Mouse (Mus musculus) layer of hippocampus, adult 2 months (tissue): ENCODE measurements around the gene Prr7. TPM values are rescaled to one million over a fixed set of nuclear protein-coding genes. Genes with fewer than 3 reads are reported as not detected.
A peak's percentile ranks its signal among the peaks of the same experiment; 100 is the strongest.

Experiments used
- DNase-seq, 2 experiments: peaks; one replicate each; pipeline ENCODE4 v3.0.0; 2022; ENCODE audit warnings: low spot score in 2 of 2
- H3K27ac ChIP-seq: fragments of 200-600 bp; 2 replicates; pipeline ENCODE4 v1.8.1; 2022
- H3K4me3 ChIP-seq: fragments of 200-600 bp; 2 replicates; pipeline ENCODE4 v1.8.1; 2022; ENCODE audit warnings: mild to moderate bottlenecking
- CTCF ChIP-seq: fragments of 200-600 bp; conservative IDR thresholded peaks from 2 replicates; pipeline ENCODE4 v1.8.1; 2022; ENCODE audit warnings: antibody characterized with exemption, mild to moderate bottlenecking, moderate library complexity
- total RNA-seq, 2 experiments: library from RNA; stranded (reverse); gene quantifications; 2 replicates each; pipeline ENCODE4 v1.2.3; 2021

Prr7 gene
- total RNA-seq, 2 experiments from 2014 or later, result 83.0 to 84.5 TPM

DNA sequence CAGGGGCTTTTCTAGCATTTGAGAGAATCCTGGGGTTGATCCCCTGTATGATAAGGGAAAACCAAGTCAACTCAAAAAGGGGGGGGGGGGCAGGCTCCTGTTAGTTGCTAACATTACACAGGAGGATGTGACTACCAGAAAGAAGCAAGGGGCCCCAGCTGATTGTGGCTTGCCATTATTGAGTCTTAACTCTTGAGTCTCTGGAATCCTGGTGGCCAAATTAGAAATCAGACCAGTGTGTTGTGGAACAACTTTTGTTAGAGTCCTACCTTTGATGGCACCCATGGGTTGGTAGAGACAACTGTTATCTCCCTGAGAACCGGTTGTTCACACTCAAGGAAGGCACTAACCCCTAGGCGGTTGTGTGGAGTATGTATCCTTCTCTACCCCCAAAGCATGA, 1.1 kb upstream of the Prr7 start:
- H3K4me3 ChIP-seq, result no peak overlapping the region
- TF ChIP-seq CTCF, result no peak
- peak overlapping the region; percentile 99; the same call in 1 of the 2 replicates for H3K27ac ChIP-seq
- no peak for DNase-seq

DNA sequence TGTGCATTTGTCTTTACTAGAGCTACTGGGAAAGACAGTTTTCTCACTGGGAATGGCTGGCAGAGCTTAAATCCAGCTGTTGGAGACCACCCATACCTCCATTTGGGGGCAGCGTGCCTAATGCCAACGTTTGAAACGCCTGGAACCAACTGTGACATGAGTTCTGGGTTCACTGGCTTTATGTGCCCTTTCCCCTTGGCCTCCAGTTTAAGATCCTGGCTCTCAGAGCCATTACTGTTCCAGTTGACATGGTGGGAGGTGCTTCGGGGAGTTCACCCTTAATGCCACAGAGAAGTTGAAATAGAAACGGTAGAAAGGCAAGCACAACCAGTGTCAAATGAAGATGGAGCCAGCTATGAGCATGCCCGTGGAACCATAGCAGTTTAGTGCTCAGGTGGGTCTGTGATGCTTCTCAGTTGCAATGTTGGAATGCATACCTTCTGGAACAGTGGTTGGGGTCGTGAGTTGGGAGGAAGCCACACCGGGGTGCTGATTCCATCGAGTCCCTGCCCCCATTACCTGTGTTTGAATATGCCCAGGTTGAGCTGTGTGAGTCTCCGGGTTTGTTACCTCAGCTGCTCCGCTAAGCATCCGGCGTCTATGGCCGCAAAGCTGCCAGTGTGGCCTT, 554 bp upstream of the Prr7 start:
- no peak for DNase-seq
- no peak for TF ChIP-seq CTCF
- Histone ChIP-seq H3K27ac (peak overlapping the region; percentile 99), H3K4me3 (peak overlapping the region; percentile 96)

GRCm38 (mm10) chr13:55465184-55465583, 1.1 kb downstream of the Prr7 start:
- no peak for TF ChIP-seq CTCF
- H3K4me3 ChIP-seq, result peak overlapping the region; percentile 96
- peak overlapping the region; percentile 99 for H3K27ac ChIP-seq
- peak in 1 of 2 experiments; percentile 43 for DNase-seq

DNA sequence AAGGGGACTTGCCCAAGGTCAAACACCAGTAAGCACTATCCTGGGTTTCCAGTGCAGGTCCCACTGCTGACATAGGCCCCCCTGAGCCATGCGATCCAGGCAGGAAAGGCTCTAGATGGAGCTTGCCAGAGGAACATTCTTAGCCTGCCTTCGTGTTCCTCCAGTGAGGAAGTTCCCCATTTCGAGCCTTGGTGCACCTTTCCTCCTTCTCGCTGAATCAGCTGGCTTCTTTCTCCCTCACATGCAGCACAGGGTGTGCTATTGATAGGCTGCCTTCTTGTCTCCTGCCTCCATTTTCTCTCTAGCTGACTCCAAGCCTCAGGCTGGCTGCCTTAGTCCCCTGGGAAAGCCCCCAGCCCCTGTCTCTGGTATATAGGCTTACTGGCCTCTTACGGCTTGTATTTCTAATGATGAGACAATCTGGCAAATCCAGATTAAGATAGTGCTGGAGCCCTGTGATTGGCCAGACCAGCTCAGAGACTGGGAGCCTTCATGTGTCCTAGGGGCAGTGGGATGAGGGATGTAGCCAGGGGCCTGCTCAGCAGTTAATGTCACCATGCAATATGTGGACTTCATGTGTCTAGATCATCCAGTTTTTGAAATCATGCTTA, 1.9 kb downstream of the Prr7 start:
- peak overlapping the region; percentile 99 for H3K27ac ChIP-seq
- H3K4me3 ChIP-seq, result peak overlapping the region; percentile 96
- no peak for DNase-seq
- no peak for TF ChIP-seq CTCF

- no peak overlapping the region; the same call in 1 of the 2 replicates for H3K4me3 ChIP-seq
- peak; percentile 69 for TF ChIP-seq CTCF
- peak overlapping the region; percentile 99 for H3K27ac ChIP-seq
- peak in 1 of 2 experiments; percentile 42 for DNase-seq
Observed at GRCm38 (mm10) chr13:55468851-55469560, 4.9 kb downstream of the Prr7 start.

- DNase-seq, result peak; percentile 81 to 85
- TF ChIP-seq CTCF, result no peak
- H3K27ac ChIP-seq, result peak overlapping the region; percentile 99
- peak overlapping the region; percentile 65 for H3K4me3 ChIP-seq
Observed at GRCm38 (mm10) chr13:55470372-55470771, 6.3 kb downstream of the Prr7 start.

DNA sequence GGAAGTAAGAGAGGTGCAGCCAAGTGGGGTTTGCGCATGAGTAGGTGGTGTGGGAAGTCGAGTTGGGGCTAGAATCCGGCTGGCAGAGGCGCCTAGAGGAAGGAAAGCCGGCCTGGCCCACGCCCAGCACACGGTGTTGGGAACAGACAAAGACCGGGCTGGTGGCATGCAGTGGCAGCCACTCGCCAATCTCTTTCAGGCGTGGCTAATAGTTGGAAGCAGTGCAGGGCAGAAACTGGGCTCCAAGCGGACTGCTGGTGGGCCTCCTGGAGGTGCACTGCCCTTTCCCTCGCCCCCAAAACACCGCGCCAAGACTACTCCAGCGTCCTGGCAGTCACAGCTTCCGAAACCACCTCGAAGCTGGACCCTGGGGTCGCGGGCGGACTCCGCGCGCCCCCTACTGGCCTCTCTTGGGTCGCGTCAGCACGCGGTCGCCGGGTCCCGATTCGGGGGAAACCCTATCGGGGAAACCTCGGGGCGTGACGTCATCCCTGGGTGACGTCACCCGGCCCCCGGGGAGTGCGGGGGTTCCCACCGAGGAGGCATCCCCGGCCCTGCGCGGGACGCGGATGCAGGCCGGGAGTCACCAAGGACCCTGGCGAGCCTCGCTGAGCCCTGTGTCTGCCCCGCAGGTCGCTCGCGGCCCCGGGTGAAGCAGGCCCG, 7.2 kb downstream of the Prr7 start:
- Histone ChIP-seq H3K27ac (peak overlapping the region; percentile 99), H3K4me3 (peak overlapping the region; percentile 65)
- peak in 1 of 2 experiments; percentile 86 for DNase-seq
- TF ChIP-seq CTCF, result peak; percentile 89

DNA sequence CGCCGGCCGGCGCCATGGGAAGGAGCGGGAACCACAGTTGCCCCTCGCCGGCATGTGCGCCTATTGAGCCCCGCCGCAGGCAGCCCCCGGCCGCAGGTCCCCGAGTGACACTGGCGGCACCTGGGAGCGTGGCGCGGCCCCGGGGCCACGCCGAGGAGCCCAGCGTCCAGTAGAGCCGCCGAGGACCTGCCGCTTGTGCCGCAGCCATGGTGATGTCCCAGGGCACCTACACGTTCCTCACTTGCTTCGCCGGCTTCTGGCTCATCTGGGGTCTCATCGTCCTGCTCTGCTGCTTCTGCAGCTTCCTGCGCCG, 7.7 kb downstream of the Prr7 start:
- Histone ChIP-seq H3K27ac (peak overlapping the region; percentile 99), H3K4me3 (peak overlapping the region; percentile 65)
- no peak for TF ChIP-seq CTCF
- DNase-seq, result no peak

GRCm38 (mm10) chr13:55472132-55473022, 8.3 kb downstream of the Prr7 start:
- Histone ChIP-seq H3K4me3 (peak overlapping the region; percentile 65), H3K27ac (peak overlapping the region; percentile 99)
- peak in 1 of 2 experiments; percentile 71 for DNase-seq
- TF ChIP-seq CTCF, result no peak

- TF ChIP-seq CTCF, result peak; percentile 50
- Histone ChIP-seq H3K4me3 (peak overlapping the region; percentile 65), H3K27ac (peak overlapping the region; percentile 99)
- DNase-seq, result no peak
Observed at GRCm38 (mm10) chr13:55473076-55473831, 9.2 kb downstream of the Prr7 start.

- DNase-seq, result no peak
- Histone ChIP-seq H3K4me3 (peak overlapping the region; percentile 0; the same call in 1 of the 2 replicates), H3K27ac (peak overlapping the region; percentile 99)
- peak; percentile 36; the same call in 1 of the 2 replicates for TF ChIP-seq CTCF
Observed at GRCm38 (mm10) chr13:55473961-55474360, 9.9 kb downstream of the Prr7 start.
